Mouse (Mus musculus) layer of hippocampus, postnatal 36 days (tissue): Measurements from ENCODE around the gene Slc22a15. TPM values are rescaled to one million over a fixed set of nuclear protein-coding genes. Genes with fewer than 3 reads are reported as not detected.

ENCODE experiments used
- DNase-seq, 2 experiments: peaks; one replicate each; pipeline ENCODE4 v3.0.0; 2022
- total RNA-seq, 2 experiments: library from RNA; stranded (reverse); gene quantifications; 2 replicates each; pipeline ENCODE4 v1.2.3; 2021

Gene Slc22a15
- total RNA-seq, 2 experiments from 2014 or later: 8.1 to 10.0 TPM

GRCm38 (mm10) chr3:101807646-101808045 lies 116.6 kb downstream of the Slc22a15 start:
- no peak for DNase-seq

GRCm38 (mm10) chr3:101806941-101807340 lies 117.3 kb downstream of the Slc22a15 start:
- DNase-seq: peak in 1 of 2 experiments; percentile 19

- DNase-seq: peak; percentile 88 to 89
Measured at GRCm38 (mm10) chr3:101806149-101806548, 118.1 kb downstream of the Slc22a15 start.

Other genes with a start within 250 kb of the Slc22a15 start
- under 1 TPM in 1 of 2 experiments, not detected in 1; 0.13 TPM for gene Mab21l3, start 75.5 kb downstream of the Slc22a15 start, total RNA-seq
- 1 to 10 TPM; 1.6 to 2.3 TPM for gene Nhlh2, start 85.6 kb upstream of the Slc22a15 start, total RNA-seq
- gene Casq2, start 162.0 kb upstream of the Slc22a15 start, total RNA-seq: 1 to 10 TPM in 1 of 2 experiments, under 1 TPM in 1; 0.77 to 2.3 TPM